Mouse (Mus musculus) stomach, postnatal 0 days (tissue): ENCODE data around the gene Sltm. TPM values are rescaled to one million over a fixed set of nuclear protein-coding genes. Genes with fewer than 3 reads are reported as not detected.

Source experiments
- ATAC-seq: fragments of 200-750 bp; cut with Nextera tagmentation; 2 replicates; pipeline ENCODE4 v1.8.0; 2017; ENCODE audit not compliant: low FRiP score, low TSS enrichment
- DNase-seq: peaks from one replicate; pipeline ENCODE4 v3.0.0-alpha.2; 2016; ENCODE audit warnings: low spot score
- H3K27ac ChIP-seq: fragments of 300-500 bp; sonication (generic); replicated peaks from 2 replicates; pipeline ENCODE4 v1.5.1; 2014; ENCODE audit warnings: mild to moderate bottlenecking, control low read depth
- H3K27me3 ChIP-seq: fragments of 300-500 bp; sonication (generic); 2 replicates; pipeline ENCODE4 v1.6.1; 2014; ENCODE audit warnings: low read length; ENCODE audit not compliant: control insufficient read depth, insufficient read depth
- H3K36me3 ChIP-seq: fragments of 300-500 bp; sonication (generic); 2 replicates; pipeline ENCODE4 v1.6.1; 2014; ENCODE audit warnings: low read length, mixed read lengths; ENCODE audit not compliant: control insufficient read depth, insufficient read depth
- H3K4me1 ChIP-seq: fragments of 300-500 bp; sonication (generic); replicated peaks from 2 replicates; pipeline ENCODE4 v1.6.1; 2014; ENCODE audit warnings: antibody characterized with exemption; ENCODE audit not compliant: control insufficient read depth, insufficient read depth
- H3K4me2 ChIP-seq: fragments of 300-500 bp; sonication (generic); replicated peaks from 2 replicates; pipeline ENCODE4 v1.6.1; 2014; ENCODE audit warnings: low read depth, mild to moderate bottlenecking, control low read depth, moderate library complexity
- H3K4me3 ChIP-seq: fragments of 300-500 bp; sonication (generic); 2 replicates; pipeline ENCODE4 v1.5.1; 2014; ENCODE audit warnings: low read depth, low read length, control low read depth
- H3K9ac ChIP-seq: fragments of 300-500 bp; sonication (generic); 2 replicates; pipeline ENCODE4 v1.6.1; 2014; ENCODE audit warnings: mild to moderate bottlenecking, low read length, control low read depth, mixed read lengths
- H3K9me3 ChIP-seq: fragments of 300-500 bp; sonication (generic); 2 replicates; pipeline ENCODE4 v1.6.1; 2016; ENCODE audit warnings: low read length; ENCODE audit not compliant: control insufficient read depth
- CTCF ChIP-seq: IDR thresholded peaks from 2 replicates; pipeline ENCODE4 v1.5.1; 2016; ENCODE audit warnings: antibody characterized with exemption, low read depth, mild to moderate bottlenecking, moderate library complexity
- EP300 ChIP-seq: optimal IDR thresholded peaks from 2 replicates; pipeline ENCODE3; 2016; ENCODE audit warnings: antibody characterized with exemption
- WGBS: fragments of 180-500 bp; shearing (Covaris S2); extraction: QIAGEN DNeasy Blood & Tissue Kit; methylation state at CpG from one replicate; pipeline ENCODE4 v1.1.7; 2014; 5-methylcytosine and 5-hydroxymethylcytosine counted together
- polyA plus RNA-seq: library from polyadenylated mRNA; unstranded; fragments of >200 nt; fragmentation: Nextera tagmentation; extraction: Ambion mirVana; gene quantifications from 2 replicates; pipeline ENCODE4 v1.2.1, GENCODE M21; 2015

Sltm gene
- polyA plus RNA-seq, 1 experiment from 2014 or later, result 22.0 TPM

- no peak overlapping the region for H3K4me3 ChIP-seq
- DNase-seq (no peak), ATAC-seq (no peak)
- no peaks in the 10 kb centered on the region for H3K4me1 ChIP-seq
- H3K9ac ChIP-seq, result no peak overlapping the region
- 87% methylated on average over 2 of the region's 2 CpGs for WGBS
- no peaks in the 10 kb centered on the region for H3K27me3 ChIP-seq
- TF ChIP-seq EP300 (no peak), CTCF (no peak)
- no peak overlapping the region for H3K4me2 ChIP-seq
- no peaks in the 10 kb centered on the region for H3K9me3 ChIP-seq
- peaks cover 4% of the 10 kb centered on the region; the same call in 1 of the 2 replicates for H3K36me3 ChIP-seq
- H3K27ac ChIP-seq, result no peak overlapping the region
These were observed 55.7 kb downstream of the Sltm start for GRCm38 (mm10) chr9:70598271-70598670.

GRCm38 (mm10) chr9:70602186-70602845, 59.8 kb downstream of the Sltm start:
- 78% methylated on average over 1 of the region's 1 CpGs for WGBS
- Histone ChIP-seq H3K27me3 (no peaks in the 10 kb centered on the region), H3K27ac (no peak overlapping the region), H3K9me3 (no peaks in the 10 kb centered on the region), H3K36me3 (peaks cover 12% of the 10 kb centered on the region), H3K4me3 (no peak overlapping the region), H3K9ac (no peak overlapping the region), H3K4me1 (no peaks in the 10 kb centered on the region), H3K4me2 (no peak overlapping the region)
- TF ChIP-seq EP300 (no peak), CTCF (no peak)
- no peak for DNase-seq
- no peak for ATAC-seq

GRCm38 (mm10) chr9:70611026-70611673, 68.6 kb downstream of the Sltm start:
- WGBS, result 48% methylated on average over 3 of the region's 3 CpGs
- H3K27me3 ChIP-seq, result no peaks in the 10 kb centered on the region
- TF ChIP-seq EP300 (no peak), CTCF (no peak)
- H3K9ac ChIP-seq, result no peak overlapping the region
- ATAC-seq, result no peak
- no peaks in the 10 kb centered on the region for H3K4me1 ChIP-seq
- DNase-seq, result no peak
- H3K4me3 ChIP-seq, result no peak overlapping the region
- peaks cover 6% of the 10 kb centered on the region for H3K36me3 ChIP-seq
- no peak overlapping the region for H3K27ac ChIP-seq
- no peaks in the 10 kb centered on the region for H3K9me3 ChIP-seq
- no peak overlapping the region for H3K4me2 ChIP-seq

GRCm38 (mm10) chr9:70629711-70630110, 87.2 kb downstream of the Sltm start:
- TF ChIP-seq EP300, result no peak
- no peak for TF ChIP-seq CTCF
- Histone ChIP-seq H3K36me3 (peaks cover 2% of the 10 kb centered on the region; the same call in 1 of the 2 replicates), H3K9ac (no peak overlapping the region), H3K27ac (no peak overlapping the region; the same call in 1 of the 2 replicates), H3K27me3 (no peaks in the 10 kb centered on the region), H3K4me2 (no peak overlapping the region), H3K9me3 (no peaks in the 10 kb centered on the region), H3K4me1 (no peaks in the 10 kb centered on the region), H3K4me3 (no peak overlapping the region)
- ATAC-seq (no peak), DNase-seq (no peak)
- WGBS, result 71% methylated on average over 2 of the region's 2 CpGs

GRCm38 (mm10) chr9:70631665-70632064, 89.1 kb downstream of the Sltm start:
- Histone ChIP-seq H3K36me3 (peaks cover 2% of the 10 kb centered on the region; the same call in 1 of the 2 replicates), H3K27me3 (no peaks in the 10 kb centered on the region), H3K4me2 (no peak overlapping the region), H3K9ac (no peak overlapping the region), H3K4me1 (no peaks in the 10 kb centered on the region), H3K4me3 (no peak overlapping the region), H3K9me3 (no peaks in the 10 kb centered on the region), H3K27ac (no peak overlapping the region)
- no peak for DNase-seq
- WGBS, result 18% methylated on average over 5 of the region's 5 CpGs
- no peak for TF ChIP-seq CTCF
- no peak for TF ChIP-seq EP300
- no peak for ATAC-seq

GRCm38 (mm10) chr9:70636748-70637147, 94.2 kb downstream of the Sltm start:
- Histone ChIP-seq H3K36me3 (no peaks in the 10 kb centered on the region), H3K4me2 (no peak overlapping the region), H3K9me3 (no peaks in the 10 kb centered on the region), H3K4me3 (no peak overlapping the region), H3K9ac (no peak overlapping the region), H3K27me3 (no peaks in the 10 kb centered on the region), H3K4me1 (no peaks in the 10 kb centered on the region), H3K27ac (no peak overlapping the region)
- whole genome bisulfite sequencing, result 56% methylated on average over 2 of the region's 2 CpGs
- ATAC-seq (no peak), DNase-seq (no peak)
- TF ChIP-seq CTCF (no peak), EP300 (no peak)

Other genes with a start within 250 kb of the Sltm start
- gene Ccnb2, start 121.2 kb upstream of the Sltm start, polyA plus RNA-seq, result 39.2 and 46.3 TPM in 2 replicates
- gene Rnf111, start 39.0 kb upstream of the Sltm start, polyA plus RNA-seq, result 11.2 and 12.7 TPM in 2 replicates
- gene Gm10642, start 113.5 kb downstream of the Sltm start, polyA plus RNA-seq, result 2.0 and 2.6 TPM in 2 replicates
- gene Mindy2, start 114.4 kb downstream of the Sltm start, polyA plus RNA-seq, result 11.8 and 12.5 TPM in 2 replicates
- 48.1 and 48.2 TPM in 2 replicates for gene Adam10, start 136.2 kb downstream of the Sltm start, polyA plus RNA-seq